Mouse (Mus musculus) forebrain, postnatal 0 days (tissue): ENCODE measurements around the gene Sh3rf1. TPM values are rescaled to one million over a fixed set of nuclear protein-coding genes. Genes with fewer than 3 reads are reported as not detected.

Experiments
- ATAC-seq: fragments of 200-750 bp; cut with Nextera tagmentation; 2 replicates; pipeline ENCODE4 v1.8.0; 2017; ENCODE audit warnings: mild to moderate bottlenecking, moderate library complexity
- DNase-seq: peaks from one replicate; pipeline ENCODE4 v3.0.0-alpha.2; 2015
- H3K27ac ChIP-seq: fragments of 300-500 bp; sonication (generic); 2 replicates; pipeline ENCODE4 v1.5.1; 2014; ENCODE audit warnings: low read depth, mild to moderate bottlenecking, antibody characterized with exemption, low read length, moderate library complexity, mixed read lengths
- H3K27me3 ChIP-seq: fragments of 300-500 bp; sonication (generic); 2 replicates; pipeline ENCODE4 v1.6.1; 2014; ENCODE audit warnings: mild to moderate bottlenecking, low read length, mixed read lengths; ENCODE audit not compliant: insufficient read depth
- H3K36me3 ChIP-seq: fragments of 300-500 bp; sonication (generic); 2 replicates; pipeline ENCODE4 v1.6.1; 2014; ENCODE audit warnings: mild to moderate bottlenecking, moderate library complexity; ENCODE audit not compliant: insufficient read depth
- H3K4me1 ChIP-seq: fragments of 300-500 bp; sonication (generic); 2 replicates; pipeline ENCODE4 v1.6.1; 2014; ENCODE audit warnings: antibody characterized with exemption; ENCODE audit not compliant: insufficient read depth
- H3K4me2 ChIP-seq: fragments of 300-500 bp; sonication (generic); 2 replicates; pipeline ENCODE4 v1.6.1; 2014; ENCODE audit warnings: low read depth, mild to moderate bottlenecking, moderate library complexity
- H3K4me3 ChIP-seq: fragments of 300-500 bp; sonication (generic); 2 replicates; pipeline ENCODE4 v1.5.1; 2014; ENCODE audit warnings: low read depth, low read length, mixed read lengths
- H3K9ac ChIP-seq: fragments of 300-500 bp; sonication (generic); 2 replicates; pipeline ENCODE4 v1.6.1; 2014; ENCODE audit warnings: mild to moderate bottlenecking
- H3K9me3 ChIP-seq: fragments of 300-500 bp; sonication (generic); 2 replicates; pipeline ENCODE4 v1.6.1; 2016; ENCODE audit warnings: low read length
- CTCF ChIP-seq: sonication (generic); IDR thresholded peaks from 2 replicates; pipeline ENCODE4 v1.5.1; 2016; ENCODE audit warnings: antibody characterized with exemption, control low read depth, low read depth
- WGBS: fragments of 180-500 bp; shearing (Covaris S2); extraction: QIAGEN DNeasy Blood & Tissue Kit; methylation state at CpG from one replicate; pipeline ENCODE4 v1.1.7; 2014; 5-methylcytosine and 5-hydroxymethylcytosine counted together
- polyA plus RNA-seq: library from polyadenylated mRNA; unstranded; fragments of >200 nt; fragmentation: Nextera tagmentation; extraction: Ambion mirVana; gene quantifications from 2 replicates; pipeline ENCODE4 v1.2.1, GENCODE M21; 2015
- total RNA-seq: library from RNA; depleted of rRNA; stranded (reverse); fragments of >200 nt; gene quantifications from 2 replicates; pipeline ENCODE4 v1.2.3, GENCODE M21; 2014

Sh3rf1 gene
- total and polyA plus RNA-seq, 2 experiments from 2014 or later, result 27.3 to 35.4 TPM

DNA sequence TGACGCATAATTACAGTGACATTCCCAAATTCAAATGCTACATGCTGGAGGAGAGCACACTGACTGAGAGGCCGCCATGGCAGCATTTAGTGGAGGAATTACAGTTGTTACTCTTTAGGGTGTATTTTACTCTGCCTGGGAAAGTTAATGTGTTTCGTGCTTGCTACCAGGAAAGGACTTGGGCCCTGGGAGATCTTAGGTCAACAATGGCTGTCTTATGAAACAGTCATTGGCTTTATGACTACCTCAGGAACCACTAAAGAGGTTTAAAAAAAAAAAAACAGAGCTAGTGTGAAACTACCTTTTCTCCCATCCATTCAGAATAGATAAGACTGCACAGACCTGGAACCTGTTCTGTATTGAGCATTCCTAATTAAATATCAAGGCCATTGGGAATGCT is 195.8 kb downstream of the Sh3rf1 start:
- DNase-seq, result no peak
- ATAC-seq, result no peak
- Histone ChIP-seq H3K27me3 (no peaks in the 10 kb centered on the region), H3K36me3 (no peaks in the 10 kb centered on the region), H3K4me3 (no peak overlapping the region), H3K4me2 (no peak overlapping the region), H3K27ac (no peak overlapping the region), H3K9me3 (no peaks in the 10 kb centered on the region), H3K4me1 (no peaks in the 10 kb centered on the region), H3K9ac (no peak overlapping the region)
- TF ChIP-seq CTCF, result no peak
- 87% methylated on average over 3 of the region's 3 CpGs for WGBS

DNA sequence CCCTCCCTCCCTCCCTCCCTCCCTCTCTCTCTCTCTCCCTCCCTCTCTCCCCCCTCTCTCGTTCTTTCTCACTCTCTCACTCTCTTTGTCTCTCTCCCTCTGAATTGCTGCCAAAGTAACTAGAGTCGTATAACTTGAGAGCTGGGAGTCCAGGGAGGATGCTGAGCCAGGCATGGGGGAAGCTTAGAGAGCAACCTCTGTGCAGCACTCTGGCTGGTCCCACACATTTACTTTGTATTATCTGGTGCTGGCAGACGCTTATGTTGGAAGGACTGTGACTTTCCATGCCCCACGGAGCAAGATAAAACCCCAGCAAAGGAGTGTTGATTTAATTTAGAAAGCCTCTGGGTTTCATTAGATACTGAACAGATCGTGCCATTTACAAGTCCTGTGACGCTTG is 196.5 kb downstream of the Sh3rf1 start:
- ATAC-seq, result no peak
- Histone ChIP-seq H3K27me3 (no peaks in the 10 kb centered on the region), H3K9me3 (no peaks in the 10 kb centered on the region), H3K36me3 (no peaks in the 10 kb centered on the region), H3K4me3 (no peak overlapping the region), H3K4me1 (no peaks in the 10 kb centered on the region), H3K27ac (peak overlapping the region; percentile 40; the same call in 1 of the 2 replicates), H3K9ac (no peak overlapping the region), H3K4me2 (no peak overlapping the region)
- DNase-seq, result peak; percentile 32
- 10% methylated on average over 6 of the region's 6 CpGs for WGBS
- TF ChIP-seq CTCF, result no peak

DNA sequence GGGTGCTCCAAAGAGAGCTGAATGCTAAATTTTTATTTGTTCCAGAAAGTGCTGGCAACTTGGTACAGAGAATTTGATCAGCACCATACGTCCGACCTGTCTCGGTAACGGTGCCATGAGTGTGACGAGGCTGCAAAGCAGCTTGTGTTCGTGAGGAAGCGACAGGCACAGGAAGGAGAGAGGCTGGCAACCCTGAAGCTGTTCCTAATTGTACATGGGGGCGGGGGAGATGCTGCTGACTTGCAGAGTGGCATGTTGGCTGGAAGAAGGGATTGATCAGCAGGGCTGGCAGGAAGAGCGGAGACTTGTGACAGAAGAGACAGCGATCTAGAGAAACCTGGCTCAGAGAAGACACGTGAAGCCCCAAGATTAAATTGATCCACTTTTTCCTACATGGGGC is 197.9 kb downstream of the Sh3rf1 start:
- peak; percentile 89 for DNase-seq
- H3K9me3 ChIP-seq, result no peaks in the 10 kb centered on the region
- ATAC-seq, result peak; percentile 94
- H3K4me3 ChIP-seq, result no peak overlapping the region
- no peak overlapping the region for H3K27ac ChIP-seq
- 40% methylated on average over 11 of the region's 11 CpGs for WGBS
- no peak overlapping the region for H3K4me2 ChIP-seq
- H3K9ac ChIP-seq, result no peak overlapping the region
- TF ChIP-seq CTCF, result no peak
- no peaks in the 10 kb centered on the region for H3K27me3 ChIP-seq
- no peaks in the 10 kb centered on the region for H3K36me3 ChIP-seq
- H3K4me1 ChIP-seq, result no peaks in the 10 kb centered on the region

DNA sequence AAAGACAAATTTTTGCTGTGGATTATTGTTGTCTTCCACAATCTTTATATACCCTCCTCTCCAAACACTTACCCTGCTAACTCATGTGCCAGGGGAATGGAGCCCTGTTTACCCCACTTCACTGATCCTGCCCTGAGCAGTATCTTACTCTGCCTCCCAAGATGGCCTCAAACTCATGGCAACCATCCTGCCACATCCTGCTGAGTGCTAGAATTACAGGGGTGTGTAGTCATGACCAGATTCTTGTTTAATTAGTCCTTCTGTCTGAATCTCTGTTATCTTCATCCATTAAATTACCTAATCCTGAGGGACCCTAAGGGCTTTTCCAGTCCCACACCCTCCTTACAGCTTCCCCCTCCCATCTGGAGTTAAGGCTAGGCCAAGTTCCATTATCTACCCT is 201.5 kb downstream of the Sh3rf1 start:
- ATAC-seq (no peak), DNase-seq (no peak)
- no peak overlapping the region for H3K4me2 ChIP-seq
- H3K36me3 ChIP-seq, result no peaks in the 10 kb centered on the region
- H3K9ac ChIP-seq, result no peak overlapping the region
- no peaks in the 10 kb centered on the region for H3K27me3 ChIP-seq
- H3K4me1 ChIP-seq, result no peaks in the 10 kb centered on the region
- no peaks in the 10 kb centered on the region for H3K9me3 ChIP-seq
- TF ChIP-seq CTCF, result no peak
- H3K4me3 ChIP-seq, result no peak overlapping the region
- H3K27ac ChIP-seq, result no peak overlapping the region

DNA sequence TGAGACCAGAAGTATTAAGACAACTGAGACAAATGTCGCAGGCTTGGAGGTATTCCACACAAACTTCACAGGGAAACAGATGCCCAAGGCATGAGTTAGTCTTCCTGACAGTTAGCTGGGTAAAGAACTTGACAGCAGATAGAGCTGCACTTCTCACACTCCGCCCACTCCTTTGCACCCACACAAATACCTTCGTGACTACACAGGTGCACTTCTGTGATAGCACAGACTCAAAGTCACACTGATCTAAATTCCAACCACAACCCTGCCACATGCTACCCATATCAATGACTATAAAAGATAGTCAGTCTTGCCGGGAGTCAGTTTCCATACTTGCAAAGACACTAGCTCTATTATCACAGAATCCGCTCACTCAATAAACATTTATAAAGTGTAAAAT is 202.4 kb downstream of the Sh3rf1 start:
- Histone ChIP-seq H3K36me3 (no peaks in the 10 kb centered on the region), H3K9me3 (no peaks in the 10 kb centered on the region), H3K4me2 (no peak overlapping the region), H3K27ac (no peak overlapping the region), H3K27me3 (no peaks in the 10 kb centered on the region), H3K4me3 (no peak overlapping the region), H3K4me1 (no peaks in the 10 kb centered on the region), H3K9ac (no peak overlapping the region)
- TF ChIP-seq CTCF, result no peak
- DNase-seq (peak; percentile 31), ATAC-seq (no peak)
- WGBS, result 82% methylated on average over 5 of the region's 5 CpGs

DNA sequence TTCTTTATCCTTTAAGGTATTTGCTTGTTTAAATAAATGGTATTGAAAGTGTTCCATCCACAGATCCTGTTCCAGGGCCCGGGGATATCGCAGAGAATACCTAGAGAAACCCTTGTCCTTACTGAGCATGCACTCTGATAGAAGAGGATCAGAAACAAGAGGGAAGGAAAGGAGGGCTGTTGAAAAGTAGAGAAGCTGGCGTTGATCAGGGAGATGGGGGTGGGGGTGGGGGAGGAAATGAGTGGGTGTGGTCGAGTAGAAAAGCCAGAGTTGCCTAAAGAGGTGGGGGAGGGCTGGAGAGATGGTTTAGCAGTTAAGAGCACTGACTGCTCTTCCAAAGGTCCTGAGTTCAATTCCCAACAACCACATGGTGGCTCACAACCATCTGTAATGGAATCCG is 203.0 kb downstream of the Sh3rf1 start:
- DNase-seq (no peak), ATAC-seq (no peak)
- H3K27ac ChIP-seq, result no peak overlapping the region
- H3K9ac ChIP-seq, result no peak overlapping the region
- no peaks in the 10 kb centered on the region for H3K4me1 ChIP-seq
- no peaks in the 10 kb centered on the region for H3K36me3 ChIP-seq
- no peaks in the 10 kb centered on the region for H3K27me3 ChIP-seq
- no peak for TF ChIP-seq CTCF
- WGBS, result 68% methylated on average over 5 of the region's 5 CpGs
- no peak overlapping the region for H3K4me2 ChIP-seq
- no peak overlapping the region for H3K4me3 ChIP-seq
- H3K9me3 ChIP-seq, result no peaks in the 10 kb centered on the region

DNA sequence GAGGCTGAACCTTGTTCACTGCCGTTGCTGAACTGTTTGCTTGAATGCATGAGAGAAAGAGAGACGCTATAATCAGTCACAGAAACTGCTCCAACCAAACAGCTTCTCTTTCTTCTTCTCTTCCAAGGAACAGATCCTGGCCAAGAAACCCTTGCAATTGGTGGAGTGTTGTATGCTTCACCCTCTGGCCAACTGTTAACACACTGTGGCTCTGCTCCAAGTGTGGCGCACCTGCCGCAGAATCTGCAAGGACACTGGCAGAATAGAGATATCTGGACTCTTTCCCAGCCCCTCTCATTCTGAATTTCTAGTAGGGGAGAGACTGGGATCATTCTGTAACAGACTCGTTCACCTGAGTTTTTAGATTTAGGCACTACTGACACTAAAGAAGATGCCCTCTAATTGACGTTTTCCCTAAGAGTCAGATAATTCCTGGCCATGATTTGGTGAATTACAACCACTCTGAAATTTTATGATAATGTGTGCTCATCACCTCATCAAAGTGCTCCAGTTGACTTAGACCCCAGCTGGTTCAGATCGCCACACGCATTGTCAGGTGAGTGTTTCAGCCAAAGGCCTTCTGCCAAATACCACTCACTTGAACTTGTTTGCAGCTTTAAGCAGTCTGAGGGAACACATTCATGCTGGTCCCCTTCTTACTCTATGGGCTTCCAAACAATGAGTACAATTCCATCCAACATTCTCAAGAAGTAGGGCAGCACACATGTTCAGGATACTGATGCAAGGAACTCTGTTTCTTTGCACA is 204.4 kb downstream of the Sh3rf1 start:
- ATAC-seq (peak; percentile 50), DNase-seq (peak; percentile 50)
- H3K27ac ChIP-seq, result no peak overlapping the region

More for the DNA sequence above, 204.4 kb downstream of the Sh3rf1 start:
- H3K9me3 ChIP-seq, result no peaks in the 10 kb centered on the region
- H3K27me3 ChIP-seq, result no peaks in the 10 kb centered on the region
- no peaks in the 10 kb centered on the region for H3K36me3 ChIP-seq
- no peak overlapping the region for H3K4me2 ChIP-seq
- no peak overlapping the region for H3K4me3 ChIP-seq
- WGBS, result 41% methylated on average over 8 of the region's 8 CpGs
- no peak overlapping the region for H3K9ac ChIP-seq
- H3K4me1 ChIP-seq, result no peaks in the 10 kb centered on the region
- no peak for TF ChIP-seq CTCF
